Mouse (Mus musculus): ENCODE data around the gene Slc9a6. TPM values are rescaled to one million over a fixed set of nuclear protein-coding genes. Genes with fewer than 3 reads are reported as not detected.

Gene Slc9a6
- total and polyA plus RNA-seq, 3 experiments = 11.4 to 12.6 TPM; not detected in 1

- TF ChIP-seq CTCF (IDR thresholded peaks at IDR 0.05 in 2 of 3, conservative IDR thresholded peaks at IDR 0.05 in 1 of 3; ENCODE audit: control insufficient read depth in 1 of 3, insufficient read depth in 1 of 3, low read depth in 2 of 3, low read length in 3 of 3, poor library complexity in 1 of 3, severe bottlenecking in 1 of 3) (no peak), BHLHE40 (IDR thresholded peaks at IDR 0.05; ENCODE audit: borderline replicate concordance, low read depth, low read length) (no peak), EP300 (IDR thresholded peaks at IDR 0.05; ENCODE audit: low read depth in 1 of 2, low read length in 2 of 2) (no peak), ZKSCAN1 (IDR thresholded peaks at IDR 0.05; ENCODE audit: low read depth, low read length) (no peak), RCOR1 (IDR thresholded peaks at IDR 0.05; ENCODE audit: low read depth, low read length) (no peak), HCFC1 (IDR thresholded peaks at IDR 0.05; ENCODE audit: low read depth, low read length) (no peak), NELFE (IDR thresholded peaks at IDR 0.05; ENCODE audit: low read depth, low read length) (no peak), KAT2A (conservative IDR thresholded peaks at IDR 0.05; ENCODE audit: low read depth, low read length) (no peak), CHD2 (IDR thresholded peaks at IDR 0.05; ENCODE audit: low read length) (no peak), MYB (IDR thresholded peaks at IDR 0.05; ENCODE audit: low read depth, low read length) (no peak), RAD21 (IDR thresholded peaks at IDR 0.05; ENCODE audit: low read depth, low read length) (no peak), SIN3A (IDR thresholded peaks at IDR 0.05; ENCODE audit: low read length) (no peak), ZNF384 (IDR thresholded peaks at IDR 0.05; ENCODE audit: low read depth, low read length) (no peak), MAZ (IDR thresholded peaks at IDR 0.05; ENCODE audit: low read depth, low read length) (no peak), ELF1 (IDR thresholded peaks at IDR 0.05; ENCODE audit: low read depth, low read length) (no peak), SMC3 (IDR thresholded peaks at IDR 0.05; ENCODE audit: low read depth, low read length) (no peak), E2F4 (IDR thresholded peaks at IDR 0.05; ENCODE audit: borderline replicate concordance, low read depth, low read length) (no peak), ZMIZ1 (IDR thresholded peaks at IDR 0.05; ENCODE audit: low read depth, low read length) (no peak)
- H3K4me1 ChIP-seq (ENCODE audit: control insufficient read depth in 1 of 2, insufficient read depth in 2 of 2, low read length in 2 of 2) = no peaks in the 10 kb centered on the region
- no peak overlapping the region for H3K4me3 ChIP-seq (ENCODE audit: control insufficient read depth in 1 of 2, insufficient read depth in 1 of 2, low read depth in 2 of 2, low read length in 2 of 2)
- no peak overlapping the region for H3K27ac ChIP-seq (ENCODE audit: control insufficient read depth, low read depth, low read length)
- H3K27me3 ChIP-seq (ENCODE audit: control insufficient read depth in 1 of 2, insufficient read depth in 2 of 2, low read length in 2 of 2) = no peaks in the 10 kb centered on the region
- no peak for DNase-seq (ENCODE audit: low read depth, low spot score)
- no peak overlapping the region for H3K9ac ChIP-seq (ENCODE audit: control insufficient read depth, low read depth, low read length, poor library complexity, severe bottlenecking)
- no peaks in the 10 kb centered on the region for H3K79me2 ChIP-seq (ENCODE audit: control insufficient read depth, insufficient read depth, low read length, poor library complexity)
- no peaks in the 10 kb centered on the region for H3K36me3 ChIP-seq (ENCODE audit: control insufficient read depth in 1 of 2, insufficient read depth in 2 of 2, low read length in 2 of 2)
- no peaks in the 10 kb centered on the region for H3K9me3 ChIP-seq (replicated peaks; ENCODE audit: insufficient read depth, low read length)
These were observed 83.0 kb downstream of the Slc9a6 start for GRCm38 (mm10) chrX:56692554-56692953.

GRCm38 (mm10) chrX:56694539-56694938 is 85.0 kb downstream of the Slc9a6 start:
- no peak for DNase-seq (ENCODE audit: low read depth, low spot score)
- no peaks in the 10 kb centered on the region for H3K9me3 ChIP-seq (replicated peaks; ENCODE audit: insufficient read depth, low read length)
- no peaks in the 10 kb centered on the region for H3K4me1 ChIP-seq (ENCODE audit: control insufficient read depth in 1 of 2, insufficient read depth in 2 of 2, low read length in 2 of 2)
- no peak overlapping the region for H3K27ac ChIP-seq (ENCODE audit: control insufficient read depth, low read depth, low read length)
- H3K79me2 ChIP-seq (ENCODE audit: control insufficient read depth, insufficient read depth, low read length, poor library complexity) = no peaks in the 10 kb centered on the region
- no peak overlapping the region for H3K4me3 ChIP-seq (ENCODE audit: control insufficient read depth in 1 of 2, insufficient read depth in 1 of 2, low read depth in 2 of 2, low read length in 2 of 2)
- H3K27me3 ChIP-seq (ENCODE audit: control insufficient read depth in 1 of 2, insufficient read depth in 2 of 2, low read length in 2 of 2) = no peaks in the 10 kb centered on the region
- H3K36me3 ChIP-seq (ENCODE audit: control insufficient read depth in 1 of 2, insufficient read depth in 2 of 2, low read length in 2 of 2) = no peaks in the 10 kb centered on the region
- no peak overlapping the region for H3K9ac ChIP-seq (ENCODE audit: control insufficient read depth, low read depth, low read length, poor library complexity, severe bottlenecking)
- no peak for TF ChIP-seq TAL1 (IDR thresholded peaks at IDR 0.05; ENCODE audit: low read length)
